Mouse (Mus musculus) heart, postnatal 0 days (tissue): ENCODE measurements around the gene Ccl5.

Experiments
- CTCF ChIP-seq: IDR thresholded peaks from 2 replicates; pipeline ENCODE4 v1.5.1; 2016; ENCODE audit warnings: antibody characterized with exemption, control low read depth, low read depth
- EP300 ChIP-seq: IDR thresholded peaks from 2 replicates; pipeline ENCODE4 v1.6.1; 2016; ENCODE audit warnings: antibody characterized with exemption, low read depth

DNA sequence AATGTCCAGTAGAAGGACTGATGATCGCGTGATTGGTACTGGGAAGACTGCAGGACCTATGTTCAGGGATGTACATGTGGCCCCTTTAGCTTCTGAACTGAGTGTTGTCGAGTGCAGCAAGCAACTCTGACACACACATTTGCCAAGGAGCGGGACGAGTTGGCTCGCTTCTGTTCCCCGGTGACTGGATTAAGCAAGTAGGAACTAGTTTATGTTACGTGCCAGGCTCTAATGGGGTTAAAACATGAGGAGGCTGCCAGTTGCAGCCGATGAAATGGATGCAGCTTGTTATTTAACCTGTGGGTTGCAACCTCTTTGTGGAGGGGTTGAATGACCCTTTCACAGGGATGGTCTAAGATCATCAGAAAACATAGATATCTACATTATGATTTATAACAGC lies 37.7 kb upstream of the Ccl5 start:
- TF ChIP-seq CTCF = no peak
- no peak for TF ChIP-seq EP300
